Comparison of ENCODE assay signal across 8 mouse cellular contexts in genomic region chr11:34008702-34009101, GRCm38 (mm10). TPM values are rescaled to one million over a fixed set of nuclear protein-coding genes. Genes with fewer than 3 reads are reported as not detected.
DNase-seq lines count a peak whose midpoint lies in the region; ATAC-seq and TF ChIP-seq lines count a peak whose summit lies in the region.

No protein-coding gene starts in this region.

- ATAC-seq in frontal cortex, adult (ENCODE audit: low TSS enrichment) = peak; percentile 92
- peak; percentile 81 for ATAC-seq in neutrophil, adult 5-6 weeks (ENCODE audit: extremely low read depth, insufficient number of reproducible peaks, low FRiP score, poor library complexity, severe bottlenecking)

- peak; percentile 42 for DNase-seq in ovary, postnatal 14 days (ENCODE audit: low spot score)
- DNase-seq in ovary, adult 18-20 months (ENCODE audit: low spot score) = no peak
- DNase-seq in brain, embryonic 14.5 days (ENCODE audit: low read depth) = peak; percentile 75
- DNase-seq in kidney, postnatal 36 days = peak; percentile 43 to 71
- no peak for DNase-seq in lung, adult 2 months
- peak; percentile 79 to 81 for DNase-seq in thymus, postnatal 36 days

- TF ChIP-seq POLR2A in brain, embryonic 14.5 days (IDR thresholded peaks at IDR 0.05; ENCODE audit: borderline replicate concordance, extremely low read depth, insufficient read depth, insufficient read length, poor library complexity, severe bottlenecking) = no peak
- no peak for TF ChIP-seq POLR2A in lung, adult 2 months (IDR thresholded peaks at IDR 0.05; ENCODE audit: borderline replicate concordance, extremely low read depth, low read depth, low read length)

- no peaks in the 10 kb centered on the region for H3K4me1 ChIP-seq in lung, adult 2 months (ENCODE audit: control insufficient read depth, insufficient read depth, low read length)

- no peak overlapping the region for H3K4me3 ChIP-seq in lung, adult 2 months (replicated peaks; ENCODE audit: extremely low read depth, low read depth, low read length)

- peak; percentile 80 for TF ChIP-seq CTCF in brain, embryonic 14.5 days (IDR thresholded peaks at IDR 0.05; ENCODE audit: borderline replicate concordance, extremely low read depth, insufficient read depth, insufficient read length)
- peak; percentile 64 for TF ChIP-seq CTCF in lung, adult 2 months (IDR thresholded peaks at IDR 0.05; ENCODE audit: insufficient read depth, low read length)

- 31% methylated on average over 9 of the region's 9 CpGs for WGBS in lung, adult 2 months

RNA-seq across cellular contexts. Expression of gene Kcnip1, which starts 15.8 kb away (rescaled TPM):
- polyA plus RNA-seq in brain, embryonic 14.5 days (2012; rRNA removed) = 39.8 and 56.6 TPM in 2 replicates
- 0.08 and 0.13 TPM in 2 replicates for polyA plus RNA-seq in lung, adult 2 months (2012; rRNA removed)
- total RNA-seq in neutrophil, adult 5-6 weeks (2017) = 0.49 TPM in 1 of 2 replicates, not detected in the other

RNA-seq across cellular contexts. Expression of gene Lcp2, which starts 38.0 kb away (rescaled TPM):
- polyA plus RNA-seq in brain, embryonic 14.5 days (2012; rRNA removed) = 1.5 and 2.1 TPM in 2 replicates
- polyA plus RNA-seq in lung, adult 2 months (2012; rRNA removed) = 7.0 and 9.1 TPM in 2 replicates
- total RNA-seq in neutrophil, adult 5-6 weeks (2017) = 162 TPM in 2 replicates

RNA-seq across cellular contexts. Expression of gene Kcnmb1, which starts 45.9 kb away (rescaled TPM):
- polyA plus RNA-seq in brain, embryonic 14.5 days (2012; rRNA removed) = 0.09 and 0.23 TPM in 2 replicates
- 1.9 and 3.6 TPM in 2 replicates for polyA plus RNA-seq in lung, adult 2 months (2012; rRNA removed)
- 0.12 TPM in 1 of 2 replicates, not detected in the other for total RNA-seq in neutrophil, adult 5-6 weeks (2017)

Comparison
In these comparisons a context has a peak if more than half of its experiments do, and no peak if none do; other contexts are left out.
1. DNase-seq: peak in ovary, postnatal 14 days (single experiment), brain, embryonic 14.5 days (single experiment), kidney, postnatal 36 days (2 of 2) and thymus, postnatal 36 days (2 of 2); none in ovary, adult 18-20 months (single experiment) and lung, adult 2 months (single experiment).
2. RNA of gene Kcnip1, which starts 15.8 kb away (polyA plus RNA-seq): 39.8 to 56.6 TPM in brain, embryonic 14.5 days; 0.08 to 0.13 TPM in lung, adult 2 months; every median in the first group is over 10 times any median in the second.